Mouse (Mus musculus): Measurements from ENCODE around the gene Inka2.
"Not testable (repeated sequence)": the region's sequence is repeated elsewhere in the genome, so short reads cannot be mapped to it uniquely, and the experiment has no call there.

Inka2 gene

GRCm38 (mm10) chr3:105695476-105696386 is 8.7 kb upstream of the Inka2 start:
- in situ Hi-C loops (cut with MboI; ENCODE audit: low pct_unique_long_range_greater_than_20kb in 1 of 2, low sequenced_read_pairs in 2 of 2, unreplicated experiment in 1 of 2): loop anchor here in 1 of 2 experiments (10.0 kb wide), 1 partner anchor 199 kb away; no protein-coding TSS in a partner anchor

GRCm38 (mm10) chr3:105696387-105697147 is 7.8 kb upstream of the Inka2 start:
- in situ Hi-C loops (cut with MboI; ENCODE audit: low pct_unique_long_range_greater_than_20kb in 1 of 2, low sequenced_read_pairs in 2 of 2, unreplicated experiment in 1 of 2): loop anchor here in 1 of 2 experiments (10.0 kb wide), 1 partner anchor 198 kb away; no protein-coding TSS in a partner anchor

- in situ Hi-C loops (cut with MboI; ENCODE audit: low pct_unique_long_range_greater_than_20kb in 1 of 2, low sequenced_read_pairs in 2 of 2, unreplicated experiment in 1 of 2): loop anchor here in 1 of 2 experiments (10.0 kb wide), 1 partner anchor 198 kb away; no protein-coding TSS in a partner anchor
Measured at GRCm38 (mm10) chr3:105697148-105697441, 7.3 kb upstream of the Inka2 start.

- in situ Hi-C loops (cut with MboI; ENCODE audit: low pct_unique_long_range_greater_than_20kb in 1 of 2, low sequenced_read_pairs in 2 of 2, unreplicated experiment in 1 of 2): loop anchor here in 1 of 2 experiments (10.0 kb wide), 1 partner anchor 196 kb away; no protein-coding TSS in a partner anchor
Measured at GRCm38 (mm10) chr3:105698311-105698710, 6.1 kb upstream of the Inka2 start.

GRCm38 (mm10) chr3:105699241-105699933 is 5.0 kb upstream of the Inka2 start:
- in situ Hi-C loops (cut with MboI; ENCODE audit: low pct_unique_long_range_greater_than_20kb in 1 of 2, low sequenced_read_pairs in 2 of 2, unreplicated experiment in 1 of 2): loop anchor here in 1 of 2 experiments (10.0 kb wide), 1 partner anchor 195 kb away; no protein-coding TSS in a partner anchor

- in situ Hi-C loops (cut with MboI; ENCODE audit: low pct_unique_long_range_greater_than_20kb in 1 of 2, low sequenced_read_pairs in 2 of 2, unreplicated experiment in 1 of 2): not testable (repeated sequence)
Measured at GRCm38 (mm10) chr3:105700786-105701185, 3.6 kb upstream of the Inka2 start.

GRCm38 (mm10) chr3:105701399-105701798 is 3.0 kb upstream of the Inka2 start:
- in situ Hi-C loops (cut with MboI; ENCODE audit: low pct_unique_long_range_greater_than_20kb in 1 of 2, low sequenced_read_pairs in 2 of 2, unreplicated experiment in 1 of 2): no loop called here

GRCm38 (mm10) chr3:105703571-105703970 is 828 bp upstream of the Inka2 start:
- in situ Hi-C loops (cut with MboI; ENCODE audit: low pct_unique_long_range_greater_than_20kb in 1 of 2, low sequenced_read_pairs in 2 of 2, unreplicated experiment in 1 of 2): no loop called here

GRCm38 (mm10) chr3:105705061-105705549 is 706 bp downstream of the Inka2 start:
- in situ Hi-C loops (cut with MboI; ENCODE audit: low pct_unique_long_range_greater_than_20kb in 1 of 2, low sequenced_read_pairs in 2 of 2, unreplicated experiment in 1 of 2): no loop called here

- in situ Hi-C loops (cut with MboI; ENCODE audit: low pct_unique_long_range_greater_than_20kb in 1 of 2, low sequenced_read_pairs in 2 of 2, unreplicated experiment in 1 of 2): no loop called here
Measured at GRCm38 (mm10) chr3:105705561-105705960, 1.2 kb downstream of the Inka2 start.

GRCm38 (mm10) chr3:105706366-105707020 is 2.1 kb downstream of the Inka2 start:
- in situ Hi-C loops (cut with MboI; ENCODE audit: low pct_unique_long_range_greater_than_20kb in 1 of 2, low sequenced_read_pairs in 2 of 2, unreplicated experiment in 1 of 2): no loop called here

- in situ Hi-C loops (cut with MboI; ENCODE audit: low pct_unique_long_range_greater_than_20kb in 1 of 2, low sequenced_read_pairs in 2 of 2, unreplicated experiment in 1 of 2): no loop called here
Measured at GRCm38 (mm10) chr3:105707590-105707989, 3.2 kb downstream of the Inka2 start.

- in situ Hi-C loops (cut with MboI; ENCODE audit: low pct_unique_long_range_greater_than_20kb in 1 of 2, low sequenced_read_pairs in 2 of 2, unreplicated experiment in 1 of 2): no loop called here
Measured at GRCm38 (mm10) chr3:105710246-105710645, 5.8 kb downstream of the Inka2 start.

GRCm38 (mm10) chr3:105711741-105712140 is 7.3 kb downstream of the Inka2 start:
- in situ Hi-C loops (cut with MboI; ENCODE audit: low pct_unique_long_range_greater_than_20kb in 1 of 2, low sequenced_read_pairs in 2 of 2, unreplicated experiment in 1 of 2): no loop called here

GRCm38 (mm10) chr3:105712827-105713226 is 8.4 kb downstream of the Inka2 start:
- in situ Hi-C loops (cut with MboI; ENCODE audit: low pct_unique_long_range_greater_than_20kb in 1 of 2, low sequenced_read_pairs in 2 of 2, unreplicated experiment in 1 of 2): no loop called here

GRCm38 (mm10) chr3:105714091-105714819 is 9.9 kb downstream of the Inka2 start:
- in situ Hi-C loops (cut with MboI; ENCODE audit: low pct_unique_long_range_greater_than_20kb in 1 of 2, low sequenced_read_pairs in 2 of 2, unreplicated experiment in 1 of 2): no loop called here

- in situ Hi-C loops (cut with MboI; ENCODE audit: low pct_unique_long_range_greater_than_20kb in 1 of 2, low sequenced_read_pairs in 2 of 2, unreplicated experiment in 1 of 2): no loop called here
Measured at GRCm38 (mm10) chr3:105714820-105715167, 10.4 kb downstream of the Inka2 start.
